ENCODE assay signal across 13 mouse cellular contexts in genomic region chr10:47426505-47426904, GRCm38 (mm10).
"Had no signal": no experiment of that assay in that cellular context is flagged by ENCODE, and none has a peak within 500 bp of the region (broad histone marks: within the 10 kb centered on the region; RNA-seq: fewer than 3 reads in every experiment).

No protein-coding gene starts in this region.

- H3K4me1 ChIP-seq: limb, embryonic 13.5 days; midbrain, embryonic 12.5 days; neural tube, embryonic 15.5 days had no signal

- DNase-seq: kidney, postnatal 10 days; kidney, postnatal 4 days; left cerebral cortex, postnatal 4 days; lung, adult 18-20 months; right cerebral cortex, adult 18-20 months; right cerebral cortex, postnatal 25 days; thymus, adult 18-20 months; thymus, postnatal 14 days had no signal

- H3K4me2 ChIP-seq: limb, embryonic 13.5 days; midbrain, embryonic 12.5 days; neural tube, embryonic 15.5 days had no signal

- H3K4me3 ChIP-seq: limb, embryonic 13.5 days; midbrain, embryonic 12.5 days; myocyte; neural tube, embryonic 15.5 days had no signal

- H3K36me3 ChIP-seq: limb, embryonic 13.5 days; midbrain, embryonic 12.5 days; neural tube, embryonic 15.5 days had no signal

- H3K9me3 ChIP-seq: limb, embryonic 13.5 days; midbrain, embryonic 12.5 days; neural tube, embryonic 15.5 days had no signal

- H3K9ac ChIP-seq: limb, embryonic 13.5 days; liver, embryonic 14.5 days; midbrain, embryonic 12.5 days; neural tube, embryonic 15.5 days had no signal

- H3K27me3 ChIP-seq: limb, embryonic 13.5 days; midbrain, embryonic 12.5 days; neural tube, embryonic 15.5 days had no signal

- H3K27ac ChIP-seq: limb, embryonic 13.5 days; liver, embryonic 14.5 days; midbrain, embryonic 12.5 days; neural tube, embryonic 15.5 days had no signal
